Mouse (Mus musculus): Measurements from ENCODE around the gene S100a8. TPM values are rescaled to one million over a fixed set of nuclear protein-coding genes. Genes with fewer than 3 reads are reported as not detected.

Gene S100a8
- polyA plus RNA-seq, 1 experiment, result 1.8 TPM

DNA sequence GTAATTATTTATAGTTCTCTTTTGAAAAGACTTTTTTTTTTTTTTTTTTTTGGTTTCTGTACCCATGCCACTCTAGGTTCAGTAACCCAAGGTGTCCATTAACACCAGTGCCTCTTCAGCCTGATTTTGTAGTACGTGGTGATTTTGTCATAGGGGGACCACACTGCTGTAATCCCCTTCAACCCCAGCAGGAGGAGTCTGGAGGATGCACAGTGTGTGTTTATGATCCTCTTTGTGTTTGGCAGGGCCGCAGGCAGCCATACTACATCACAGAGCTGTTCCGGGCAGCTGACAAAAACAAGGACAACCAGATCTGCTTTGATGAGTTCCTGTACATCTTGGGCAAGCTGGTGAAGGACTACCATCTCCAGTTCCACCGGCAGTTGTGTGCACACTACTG lies 11.4 kb upstream of the S100a8 start:
- 0 out of 2 replicates have a peak, but pooled peaks have one; percentile 3 for TF ChIP-seq CTCF (IDR thresholded peaks at IDR 0.05; ENCODE audit: extremely low read depth, insufficient read depth, low read length)
- TF ChIP-seq POLR2A (IDR thresholded peaks at IDR 0.05; ENCODE audit: extremely low read depth, insufficient read depth, low read length), result no peak
- Histone ChIP-seq H3K4me1 (ENCODE audit: control insufficient read depth, insufficient read depth, low read length) (no peaks in the 10 kb centered on the region), H3K4me3 (ENCODE audit: insufficient read depth, low read length) (no peak overlapping the region), H3K27ac (ENCODE audit: insufficient read depth, low read length) (no peak overlapping the region)

DNA sequence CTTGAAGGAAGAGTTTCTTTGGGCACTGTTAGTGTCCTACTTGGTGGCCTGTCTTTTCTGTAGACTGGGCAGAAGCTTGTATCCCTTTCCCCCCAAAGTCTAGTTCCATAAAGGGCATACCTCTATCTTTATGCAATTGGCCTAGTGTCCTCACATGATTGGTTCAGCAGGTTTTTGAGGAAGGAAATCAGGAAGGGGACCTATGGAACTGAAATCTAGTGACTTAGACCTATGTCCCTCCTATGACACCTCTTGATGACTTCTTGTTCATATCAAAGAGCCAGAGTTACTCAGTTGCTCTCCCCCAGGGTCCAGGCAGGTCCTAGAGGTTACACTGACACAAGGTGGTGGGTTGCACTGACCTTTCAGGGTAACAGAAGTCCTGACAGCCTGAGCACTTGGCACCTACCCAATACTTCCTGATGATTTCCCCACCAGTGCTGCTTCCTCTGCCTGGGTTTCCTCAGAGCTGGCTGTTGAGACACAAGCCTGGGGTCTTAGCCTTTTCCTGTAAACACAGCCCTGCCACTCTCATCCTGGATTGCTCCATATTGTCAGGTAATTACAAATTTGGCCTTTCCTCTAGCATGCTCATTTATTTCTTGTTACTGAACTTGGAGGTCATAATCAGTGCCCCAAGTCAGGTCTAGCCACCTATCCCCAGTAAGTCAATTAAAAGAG lies 9.3 kb upstream of the S100a8 start:
- no peak overlapping the region for H3K27ac ChIP-seq (ENCODE audit: insufficient read depth, low read length)
- TF ChIP-seq POLR2A (IDR thresholded peaks at IDR 0.05; ENCODE audit: extremely low read depth, insufficient read depth, low read length), result no peak
- no peak overlapping the region for H3K4me3 ChIP-seq (ENCODE audit: insufficient read depth, low read length)
- no peaks in the 10 kb centered on the region for H3K4me1 ChIP-seq (ENCODE audit: control insufficient read depth, insufficient read depth, low read length)

DNA sequence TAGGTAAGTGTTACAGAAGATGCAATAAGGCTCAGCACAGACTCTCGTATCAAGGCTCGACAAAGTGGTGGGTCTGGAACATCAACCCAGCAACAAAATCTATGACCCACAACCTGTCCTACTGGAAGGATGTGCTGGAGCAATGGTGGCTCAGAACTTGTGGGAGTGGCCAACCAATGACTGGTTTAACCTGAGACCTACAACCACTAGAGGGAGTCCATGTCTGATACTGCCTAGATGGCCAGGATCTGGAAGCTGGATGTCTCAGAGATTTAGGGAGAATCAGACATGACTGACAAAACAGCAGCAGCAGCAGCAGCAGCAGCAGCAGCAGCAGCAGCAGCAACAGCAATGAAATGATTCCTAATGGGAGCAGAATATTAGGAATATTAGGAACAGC lies 4.6 kb upstream of the S100a8 start:
- H3K4me1 ChIP-seq (ENCODE audit: control insufficient read depth, insufficient read depth, low read length), result no peaks in the 10 kb centered on the region

DNA sequence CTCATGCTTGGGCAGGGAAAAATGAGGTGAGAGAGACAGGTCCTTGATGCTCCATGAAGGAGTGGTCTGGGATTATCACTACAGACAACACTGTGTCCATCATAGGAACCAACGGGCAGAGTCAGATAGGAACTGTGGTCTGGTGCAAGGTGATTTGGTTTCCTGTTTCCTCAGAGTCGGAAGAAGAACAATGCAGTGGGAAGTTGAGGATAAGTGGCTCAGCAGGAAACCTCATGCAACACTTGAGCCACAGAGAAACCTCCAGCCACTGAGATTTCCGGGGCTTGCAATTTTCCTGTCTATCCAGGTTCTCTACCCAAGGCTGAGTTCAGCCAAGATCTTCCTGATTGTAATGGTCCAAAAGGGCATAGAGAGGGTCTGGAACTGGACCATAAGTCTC lies 9.9 kb downstream of the S100a8 start:
- TF ChIP-seq POLR2A (IDR thresholded peaks at IDR 0.05; ENCODE audit: extremely low read depth, insufficient read depth, low read length), result no peak
- no peak for TF ChIP-seq CTCF (IDR thresholded peaks at IDR 0.05; ENCODE audit: extremely low read depth, insufficient read depth, low read length)
- no peaks in the 10 kb centered on the region for H3K4me1 ChIP-seq (ENCODE audit: control insufficient read depth, insufficient read depth, low read length)
- no peak overlapping the region for H3K27ac ChIP-seq (ENCODE audit: insufficient read depth, low read length)
- H3K4me3 ChIP-seq (ENCODE audit: insufficient read depth, low read length), result no peak overlapping the region

More for the DNA sequence above, 4.6 kb upstream of the S100a8 start:
- Histone ChIP-seq H3K4me3 (ENCODE audit: insufficient read depth, low read length) (no peak overlapping the region), H3K27ac (ENCODE audit: insufficient read depth, low read length) (no peak overlapping the region)
- TF ChIP-seq POLR2A (IDR thresholded peaks at IDR 0.05; ENCODE audit: extremely low read depth, insufficient read depth, low read length) (no peak), CTCF (IDR thresholded peaks at IDR 0.05; ENCODE audit: extremely low read depth, insufficient read depth, low read length) (peak; percentile 24; the same call in 1 of the 2 replicates)

DNA sequence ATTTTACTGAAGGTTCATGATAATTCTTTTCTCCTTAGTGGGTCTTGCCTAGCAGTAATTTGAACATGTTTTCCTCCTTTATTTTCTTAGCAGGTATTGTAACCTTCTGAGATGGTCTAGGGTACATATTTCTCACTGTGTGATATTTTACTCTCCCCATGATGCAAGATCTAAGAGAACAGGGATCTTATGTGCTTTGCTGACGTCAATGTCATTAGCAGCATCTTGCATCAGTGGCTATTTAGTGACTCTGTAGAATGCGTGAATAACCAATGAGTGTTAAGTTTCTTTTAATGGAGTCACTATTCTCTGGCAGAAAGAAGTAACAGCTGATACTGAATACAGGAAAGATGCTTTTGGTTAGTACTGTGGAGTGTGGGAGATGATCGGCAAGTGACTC lies 15.2 kb downstream of the S100a8 start:
- no peak for TF ChIP-seq POLR2A (IDR thresholded peaks at IDR 0.05; ENCODE audit: extremely low read depth, insufficient read depth, low read length)
- TF ChIP-seq CTCF (IDR thresholded peaks at IDR 0.05; ENCODE audit: extremely low read depth, insufficient read depth, low read length), result no peak
- Histone ChIP-seq H3K4me1 (ENCODE audit: control insufficient read depth, insufficient read depth, low read length) (no peaks in the 10 kb centered on the region), H3K4me3 (ENCODE audit: insufficient read depth, low read length) (no peak overlapping the region), H3K27ac (ENCODE audit: insufficient read depth, low read length) (no peak overlapping the region)

DNA sequence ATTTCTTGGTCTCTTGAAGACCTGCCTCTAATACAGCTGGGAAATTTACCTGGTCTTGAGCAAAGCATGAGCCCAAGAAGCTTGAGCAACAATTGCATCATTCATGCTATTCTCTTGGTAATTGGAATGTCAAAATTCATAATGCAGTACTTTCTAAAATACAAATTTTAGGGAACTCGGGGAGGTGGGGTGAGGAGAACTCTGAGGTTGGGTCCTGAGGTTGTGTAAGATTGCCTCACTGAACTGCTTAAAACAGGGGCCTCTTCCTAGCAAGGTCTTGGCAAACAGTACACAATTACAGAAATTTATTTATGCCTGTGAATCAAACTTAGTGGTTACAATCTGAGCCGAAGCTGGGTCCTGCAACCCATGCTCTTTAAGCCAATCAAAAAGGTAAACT lies 18.1 kb downstream of the S100a8 start:
- TF ChIP-seq CTCF (IDR thresholded peaks at IDR 0.05; ENCODE audit: extremely low read depth, insufficient read depth, low read length) (no peak), POLR2A (IDR thresholded peaks at IDR 0.05; ENCODE audit: extremely low read depth, insufficient read depth, low read length) (no peak)
- H3K27ac ChIP-seq (ENCODE audit: insufficient read depth, low read length), result no peak overlapping the region
- H3K4me3 ChIP-seq (ENCODE audit: insufficient read depth, low read length), result no peak overlapping the region
- H3K4me1 ChIP-seq (ENCODE audit: control insufficient read depth, insufficient read depth, low read length), result no peaks in the 10 kb centered on the region

DNA sequence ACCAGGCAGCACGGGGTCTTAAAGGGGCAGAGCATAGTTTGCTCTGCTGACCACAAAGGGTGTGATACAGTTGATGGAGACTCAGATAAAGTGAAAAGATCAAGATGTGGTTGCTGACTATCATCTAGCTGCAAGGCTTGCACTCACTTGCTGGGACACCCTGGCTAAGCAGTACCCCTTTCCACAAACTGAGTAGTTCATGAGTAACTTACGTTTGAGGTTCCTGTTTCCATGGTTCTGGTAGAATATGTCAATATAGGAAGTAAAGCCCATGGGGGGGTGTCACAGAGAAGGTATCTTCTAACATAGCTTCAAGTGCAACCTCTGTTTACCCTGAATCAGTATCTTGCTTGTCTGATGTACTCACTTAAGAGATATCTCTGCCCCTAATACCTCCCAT lies 24.7 kb downstream of the S100a8 start:
- Histone ChIP-seq H3K4me1 (ENCODE audit: control insufficient read depth, insufficient read depth, low read length) (no peaks in the 10 kb centered on the region), H3K4me3 (ENCODE audit: insufficient read depth, low read length) (no peak overlapping the region), H3K27ac (ENCODE audit: insufficient read depth, low read length) (no peak overlapping the region)
- TF ChIP-seq CTCF (IDR thresholded peaks at IDR 0.05; ENCODE audit: extremely low read depth, insufficient read depth, low read length), result no peak
- no peak for TF ChIP-seq POLR2A (IDR thresholded peaks at IDR 0.05; ENCODE audit: extremely low read depth, insufficient read depth, low read length)

DNA sequence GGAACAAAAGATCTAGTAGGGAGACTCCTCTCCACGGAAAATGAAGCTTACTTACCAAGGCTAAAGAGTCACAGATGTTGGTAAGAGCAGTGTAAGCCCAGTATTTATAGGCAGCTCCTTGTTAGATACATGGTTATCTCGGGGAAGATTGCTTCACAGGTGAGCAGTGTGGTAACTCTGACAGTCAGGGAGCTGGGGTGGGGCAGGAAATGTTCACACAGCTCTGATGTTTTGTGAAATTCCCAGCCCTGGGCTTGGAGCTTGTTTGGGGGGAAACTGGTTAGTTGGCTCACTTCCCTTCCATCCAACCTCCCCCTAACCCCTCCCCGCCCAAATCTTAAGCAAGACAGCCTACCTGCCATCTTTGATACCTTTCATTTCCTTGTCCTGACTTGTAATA lies 26.8 kb downstream of the S100a8 start, which contains the start of gene S100a9:
Gene S100a9 (minus strand): TSS at position 109 of the 400 bp plus-strand sequence.
- TF ChIP-seq CTCF (IDR thresholded peaks at IDR 0.05; ENCODE audit: extremely low read depth, insufficient read depth, low read length), result no peak
- H3K27ac ChIP-seq (ENCODE audit: insufficient read depth, low read length), result no peak within 1 kb of the TSS
- H3K4me3 ChIP-seq (ENCODE audit: insufficient read depth, low read length), result no peak within 1 kb of the TSS
- H3K4me1 ChIP-seq (ENCODE audit: control insufficient read depth, insufficient read depth, low read length), result no peaks in the 10 kb centered on the region

DNA sequence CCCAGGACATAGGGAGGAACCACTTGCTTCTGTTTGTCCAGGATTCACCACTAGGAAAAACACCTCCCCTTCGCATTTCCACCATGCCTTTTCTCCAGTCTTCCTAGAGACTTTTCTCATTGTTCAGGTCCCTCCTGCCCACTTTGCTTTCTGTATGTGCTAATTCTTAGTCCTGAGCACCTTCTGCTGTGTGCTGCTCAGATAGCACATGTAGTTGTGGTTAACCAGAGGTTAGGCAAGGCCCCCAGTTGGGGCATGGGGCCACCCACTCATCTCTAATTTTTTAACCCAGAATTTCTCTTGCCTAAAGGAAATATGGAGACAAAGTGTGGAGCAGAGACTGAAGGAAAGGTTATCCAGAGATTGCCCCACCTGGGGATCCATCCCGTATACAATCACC lies 33.5 kb downstream of the S100a8 start:
- Histone ChIP-seq H3K4me1 (ENCODE audit: control insufficient read depth, insufficient read depth, low read length) (no peaks in the 10 kb centered on the region), H3K27ac (ENCODE audit: insufficient read depth, low read length) (no peak overlapping the region), H3K4me3 (ENCODE audit: insufficient read depth, low read length) (no peak overlapping the region)
- no peak for TF ChIP-seq CTCF (IDR thresholded peaks at IDR 0.05; ENCODE audit: extremely low read depth, insufficient read depth, low read length)
- TF ChIP-seq POLR2A (IDR thresholded peaks at IDR 0.05; ENCODE audit: extremely low read depth, insufficient read depth, low read length), result no peak

DNA sequence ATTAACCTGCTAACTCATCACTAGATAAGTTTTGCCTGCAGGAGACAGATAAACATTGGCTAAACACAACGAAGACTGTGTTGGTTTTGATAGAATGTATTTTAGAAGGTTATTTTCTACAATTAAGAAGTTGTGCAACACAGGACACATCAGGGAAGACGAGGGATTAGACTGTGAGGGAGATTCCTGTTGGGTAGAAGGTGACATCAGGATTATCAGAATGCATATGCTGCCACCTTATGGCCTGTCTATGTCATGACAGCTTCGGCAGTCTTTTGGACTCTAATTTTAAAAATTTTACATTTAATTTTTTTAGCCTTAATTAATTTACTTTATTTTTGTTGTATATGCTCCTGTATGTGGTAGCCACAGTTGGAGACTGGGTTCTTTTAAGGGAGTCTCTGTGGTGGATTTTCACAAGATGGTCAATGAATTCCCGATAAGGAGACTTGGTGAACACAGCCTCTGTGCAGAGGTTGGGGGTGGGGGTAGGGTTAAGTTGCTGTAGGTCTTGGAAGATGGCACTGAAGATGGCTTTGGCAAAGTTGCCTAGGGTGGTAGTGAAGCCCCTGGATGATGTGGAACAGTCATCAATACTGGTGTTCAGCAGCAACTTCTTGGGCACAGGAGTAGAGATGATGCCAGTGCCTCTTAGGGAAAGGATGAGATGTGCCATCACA lies 39.9 kb downstream of the S100a8 start:
- no peak overlapping the region for H3K4me3 ChIP-seq (ENCODE audit: insufficient read depth, low read length)
- TF ChIP-seq POLR2A (IDR thresholded peaks at IDR 0.05; ENCODE audit: extremely low read depth, insufficient read depth, low read length) (no peak), CTCF (IDR thresholded peaks at IDR 0.05; ENCODE audit: extremely low read depth, insufficient read depth, low read length) (peak; percentile 62; the same call in 1 of the 2 replicates)
- H3K4me1 ChIP-seq (ENCODE audit: control insufficient read depth, insufficient read depth, low read length), result no peaks in the 10 kb centered on the region
- no peak overlapping the region for H3K27ac ChIP-seq (ENCODE audit: insufficient read depth, low read length)

Data from cortical plate, adult 2 months (tissue).